Mouse (Mus musculus) neural tube, embryonic 14.5 days (tissue): ENCODE measurements around the gene Grid1. TPM values are rescaled to one million over a fixed set of nuclear protein-coding genes. Genes with fewer than 3 reads are reported as not detected.

Source experiments
- ATAC-seq: fragments of 200-750 bp; cut with Nextera tagmentation; 2 replicates; pipeline ENCODE4 v1.8.0; 2017; ENCODE audit warnings: low read depth, mild to moderate bottlenecking, moderate TSS enrichment, moderate library complexity
- H3K27ac ChIP-seq: fragments of 300-500 bp; sonication (generic); 2 replicates; pipeline ENCODE4 v1.5.1; 2014; ENCODE audit warnings: low read depth, mild to moderate bottlenecking, control low read depth, low read length, moderate library complexity, mixed read lengths
- H3K27me3 ChIP-seq: fragments of 300-500 bp; sonication (generic); 2 replicates; pipeline ENCODE4 v1.6.1; 2014; ENCODE audit warnings: low read length; ENCODE audit not compliant: control insufficient read depth, insufficient read depth
- H3K36me3 ChIP-seq: fragments of 300-500 bp; sonication (generic); 2 replicates; pipeline ENCODE4 v1.6.1; 2014; ENCODE audit warnings: low read length, mixed read lengths; ENCODE audit not compliant: control insufficient read depth, insufficient read depth
- H3K4me1 ChIP-seq: fragments of 300-500 bp; sonication (generic); 2 replicates; pipeline ENCODE4 v1.6.1; 2014; ENCODE audit warnings: low read length; ENCODE audit not compliant: control insufficient read depth, insufficient read depth
- H3K4me2 ChIP-seq: fragments of 300-500 bp; sonication (generic); 2 replicates; pipeline ENCODE4 v1.6.1; 2014; ENCODE audit warnings: mild to moderate bottlenecking, low read depth, low read length, control low read depth
- H3K4me3 ChIP-seq: fragments of 300-500 bp; sonication (generic); 2 replicates; pipeline ENCODE4 v1.5.1; 2014; ENCODE audit warnings: low read depth, low read length, control low read depth, mixed read lengths
- H3K9ac ChIP-seq: fragments of 300-500 bp; sonication (generic); replicated peaks from 2 replicates; pipeline ENCODE4 v1.6.1; 2014; ENCODE audit warnings: low read depth, mild to moderate bottlenecking, control low read depth, low read length, mixed read lengths
- H3K9me3 ChIP-seq: fragments of 300-500 bp; sonication (generic); 2 replicates; pipeline ENCODE4 v1.6.1; 2016; ENCODE audit warnings: low read length; ENCODE audit not compliant: control insufficient read depth
- WGBS: fragments of 180-500 bp; shearing (Covaris S2); extraction: QIAGEN DNeasy Blood & Tissue Kit; methylation state at CpG from one replicate; pipeline ENCODE4 v1.1.7; 2014; 5-methylcytosine and 5-hydroxymethylcytosine counted together
- polyA plus RNA-seq: library from polyadenylated mRNA; unstranded; fragments of >200 nt; fragmentation: Nextera tagmentation; extraction: Ambion mirVana; gene quantifications from 2 replicates; pipeline ENCODE4 v1.2.1, GENCODE M21; 2014

Grid1 gene
- polyA plus RNA-seq, 1 experiment from 2014 or later: 7.9 TPM

GRCm38 (mm10) chr14:35032283-35032682 is 212.4 kb downstream of the Grid1 start:
- Histone ChIP-seq H3K27ac (no peak overlapping the region), H3K4me1 (no peaks in the 10 kb centered on the region), H3K9ac (no peak overlapping the region), H3K27me3 (no peaks in the 10 kb centered on the region), H3K4me3 (no peak overlapping the region), H3K9me3 (no peaks in the 10 kb centered on the region), H3K36me3 (no peaks in the 10 kb centered on the region), H3K4me2 (no peak overlapping the region)
- ATAC-seq: no peak
- WGBS: 94% methylated on average over 1 of the region's 1 CpGs

GRCm38 (mm10) chr14:35044268-35044667 is 224.4 kb downstream of the Grid1 start:
- Histone ChIP-seq H3K4me3 (no peak overlapping the region), H3K36me3 (no peaks in the 10 kb centered on the region), H3K27ac (no peak overlapping the region), H3K4me2 (no peak overlapping the region), H3K27me3 (no peaks in the 10 kb centered on the region), H3K4me1 (no peaks in the 10 kb centered on the region), H3K9me3 (no peaks in the 10 kb centered on the region), H3K9ac (no peak overlapping the region)
- no peak for ATAC-seq
- whole genome bisulfite sequencing: 59% methylated on average over 5 of the region's 5 CpGs

DNA sequence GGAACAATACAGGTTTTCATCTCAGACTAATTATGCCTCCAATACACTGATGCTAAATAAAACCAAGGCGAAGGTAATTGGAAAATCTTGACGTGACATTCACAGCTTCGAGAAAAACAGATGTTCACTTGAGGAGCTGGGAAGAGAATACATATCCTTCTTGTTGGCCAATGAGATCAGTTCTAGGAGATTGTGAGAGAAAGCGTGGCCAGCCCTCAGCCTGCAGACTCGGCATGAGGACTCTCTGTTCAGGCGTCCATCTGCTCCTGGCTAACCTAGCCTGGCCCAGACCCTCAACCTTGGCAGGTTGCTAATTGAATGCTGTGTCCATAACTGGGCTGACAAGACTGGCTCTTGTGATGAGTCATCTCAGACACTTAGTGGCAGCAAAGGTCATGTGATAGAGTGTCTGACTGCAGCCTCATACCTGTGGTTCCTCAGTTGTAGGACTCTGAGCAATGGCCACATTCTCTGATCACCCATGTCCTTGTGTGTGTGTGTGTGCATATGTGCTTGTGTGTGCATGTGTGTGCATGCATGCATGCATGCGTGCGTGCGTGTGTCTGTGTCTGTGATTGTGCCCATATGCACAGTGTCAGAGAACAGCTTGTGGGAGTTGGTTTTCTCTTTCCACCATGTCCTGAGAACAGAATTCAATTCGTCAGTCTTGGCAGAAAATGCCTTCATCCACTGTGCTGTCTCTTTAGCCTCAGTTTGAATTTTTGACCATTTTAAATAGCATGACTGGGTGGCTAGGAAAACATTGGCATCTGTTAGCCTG is 225.2 kb downstream of the Grid1 start:
- H3K36me3 ChIP-seq: no peaks in the 10 kb centered on the region
- no peaks in the 10 kb centered on the region for H3K4me1 ChIP-seq
- no peak overlapping the region for H3K27ac ChIP-seq
- no peak overlapping the region for H3K4me2 ChIP-seq
- no peaks in the 10 kb centered on the region for H3K27me3 ChIP-seq
- H3K9ac ChIP-seq: no peak overlapping the region
- no peak for ATAC-seq
- WGBS: 83% methylated on average over 10 of the region's 10 CpGs
- no peak overlapping the region for H3K4me3 ChIP-seq
- no peaks in the 10 kb centered on the region for H3K9me3 ChIP-seq

- Histone ChIP-seq H3K4me3 (no peak overlapping the region), H3K4me2 (no peak overlapping the region), H3K9me3 (no peaks in the 10 kb centered on the region), H3K36me3 (no peaks in the 10 kb centered on the region), H3K27me3 (no peaks in the 10 kb centered on the region), H3K27ac (no peak overlapping the region), H3K4me1 (no peaks in the 10 kb centered on the region), H3K9ac (no peak overlapping the region)
- ATAC-seq: no peak
- WGBS: 85% methylated on average over 8 of the region's 8 CpGs
Measured at GRCm38 (mm10) chr14:35049231-35049630, 229.3 kb downstream of the Grid1 start.

- no peaks in the 10 kb centered on the region for H3K27me3 ChIP-seq
- no peaks in the 10 kb centered on the region for H3K9me3 ChIP-seq
- H3K9ac ChIP-seq: no peak overlapping the region
- ATAC-seq: no peak
- no peak overlapping the region for H3K4me3 ChIP-seq
- WGBS: 63% methylated on average over 3 of the region's 3 CpGs
- H3K4me1 ChIP-seq: no peaks in the 10 kb centered on the region
- no peaks in the 10 kb centered on the region for H3K36me3 ChIP-seq
- no peak overlapping the region for H3K4me2 ChIP-seq
- H3K27ac ChIP-seq: no peak overlapping the region
Measured at GRCm38 (mm10) chr14:35054139-35054538, 234.2 kb downstream of the Grid1 start.

- Histone ChIP-seq H3K36me3 (no peaks in the 10 kb centered on the region), H3K4me1 (no peaks in the 10 kb centered on the region), H3K27me3 (no peaks in the 10 kb centered on the region), H3K9ac (no peak overlapping the region), H3K4me3 (no peak overlapping the region), H3K9me3 (no peaks in the 10 kb centered on the region), H3K4me2 (no peak overlapping the region), H3K27ac (no peak overlapping the region)
- peak; percentile 97 for ATAC-seq
- 54% methylated on average over 6 of the region's 6 CpGs for WGBS
Measured at GRCm38 (mm10) chr14:35074636-35075035, 254.7 kb downstream of the Grid1 start.

DNA sequence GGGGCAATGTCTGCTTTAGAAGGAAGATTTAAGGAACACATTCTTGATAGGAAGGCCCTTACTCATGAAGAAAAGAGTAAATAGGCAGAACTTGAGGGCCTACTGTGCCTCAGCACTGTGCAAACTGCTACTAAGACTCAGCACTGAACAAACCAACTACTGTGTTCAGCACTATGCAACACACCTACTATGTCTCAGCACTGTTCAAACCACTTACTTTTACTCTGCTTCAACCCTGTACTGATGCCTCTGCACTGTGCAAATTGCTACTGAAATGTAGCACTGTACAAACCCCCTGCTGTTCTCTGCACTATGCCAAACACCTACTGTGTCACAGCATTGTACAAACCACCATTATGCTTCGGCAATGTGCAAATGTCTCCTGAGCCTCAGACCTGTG is 260.0 kb downstream of the Grid1 start:
- Histone ChIP-seq H3K27ac (no peak overlapping the region), H3K4me3 (no peak overlapping the region), H3K27me3 (no peaks in the 10 kb centered on the region), H3K9ac (no peak overlapping the region), H3K9me3 (no peaks in the 10 kb centered on the region), H3K4me1 (no peaks in the 10 kb centered on the region), H3K4me2 (no peak overlapping the region), H3K36me3 (no peaks in the 10 kb centered on the region)
- ATAC-seq: peak; percentile 57; the same call in 1 of the 2 replicates
- 62% methylated on average over 1 of the region's 1 CpGs for WGBS

DNA sequence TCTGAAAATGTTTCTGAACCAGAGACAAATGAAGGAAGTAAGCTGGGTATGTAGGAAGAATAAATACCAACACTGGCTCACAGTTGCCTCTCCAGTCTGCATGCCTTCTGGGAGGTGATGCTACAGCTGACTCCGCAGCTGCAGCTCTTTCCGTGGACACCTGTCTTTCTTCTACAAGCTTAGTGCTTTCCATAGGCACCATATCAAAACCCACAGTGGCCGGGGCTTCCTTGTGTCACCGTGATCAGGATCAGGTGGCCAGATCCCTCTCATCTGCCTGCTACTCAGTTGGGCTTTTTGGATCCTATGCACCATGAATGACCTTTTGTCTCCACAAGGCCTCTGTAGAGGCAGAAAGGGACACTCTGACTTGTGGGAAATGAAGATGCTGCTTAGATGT is 272.7 kb downstream of the Grid1 start:
- no peaks in the 10 kb centered on the region for H3K9me3 ChIP-seq
- ATAC-seq: no peak
- 96% methylated on average over 4 of the region's 4 CpGs for WGBS
- no peak overlapping the region for H3K9ac ChIP-seq
- H3K27me3 ChIP-seq: no peaks in the 10 kb centered on the region
- H3K4me1 ChIP-seq: peaks cover 6% of the 10 kb centered on the region; the same call in 1 of the 2 replicates
- H3K27ac ChIP-seq: no peak overlapping the region
- no peaks in the 10 kb centered on the region for H3K36me3 ChIP-seq
- H3K4me2 ChIP-seq: no peak overlapping the region
- H3K4me3 ChIP-seq: no peak overlapping the region

- peaks cover 6% of the 10 kb centered on the region; the same call in 1 of the 2 replicates for H3K4me1 ChIP-seq
- 67% methylated on average over 6 of the region's 6 CpGs for WGBS
- H3K36me3 ChIP-seq: no peaks in the 10 kb centered on the region
- H3K27ac ChIP-seq: no peak overlapping the region
- H3K4me3 ChIP-seq: no peak overlapping the region
- H3K27me3 ChIP-seq: no peaks in the 10 kb centered on the region
- H3K4me2 ChIP-seq: no peak overlapping the region
- no peak overlapping the region for H3K9ac ChIP-seq
- 0 out of 2 replicates have a peak, but pooled peaks have one; percentile 24 for ATAC-seq
- H3K9me3 ChIP-seq: no peaks in the 10 kb centered on the region
Measured at GRCm38 (mm10) chr14:35093561-35094186, 273.8 kb downstream of the Grid1 start.
